Mouse (Mus musculus): Measurements from ENCODE around the gene Boll.
"Not testable (repeated sequence)": the region's sequence is repeated elsewhere in the genome, so short reads cannot be mapped to it uniquely, and the experiment has no call there.

Gene Boll

GRCm38 (mm10) chr1:55363044-55363565 is at the start of gene Boll:
Boll (minus strand) TSS chr1:55363469.
- peak; percentile 89 for DNase-seq (ENCODE audit: low read depth, low spot score)

- no peak for DNase-seq (ENCODE audit: low read depth, low spot score)
Observed at GRCm38 (mm10) chr1:55412569-55412968, 49.3 kb upstream of the Boll start.

- no peak for DNase-seq (ENCODE audit: low read depth, low spot score)
Observed at GRCm38 (mm10) chr1:55411079-55411478, 47.8 kb upstream of the Boll start.

GRCm38 (mm10) chr1:55410670-55411069 is 47.4 kb upstream of the Boll start:
- DNase-seq (ENCODE audit: low read depth, low spot score): peak; percentile 26

GRCm38 (mm10) chr1:55406531-55407375 is 43.5 kb upstream of the Boll start:
- DNase-seq (ENCODE audit: low read depth, low spot score): no peak

GRCm38 (mm10) chr1:55406023-55406413 is 42.7 kb upstream of the Boll start:
- no peak for DNase-seq (ENCODE audit: low read depth, low spot score)

GRCm38 (mm10) chr1:55405272-55406022 is 42.2 kb upstream of the Boll start, which contains the start of gene Plcl1:
Plcl1 (plus strand) TSS chr1:55405921.
- DNase-seq (ENCODE audit: low read depth, low spot score): peak; percentile 96

GRCm38 (mm10) chr1:55404439-55404838 is 41.2 kb upstream of the Boll start:
- DNase-seq (ENCODE audit: low read depth, low spot score): peak; percentile 77

- DNase-seq (ENCODE audit: low read depth, low spot score): no peak
Observed at GRCm38 (mm10) chr1:55399891-55400290, 36.6 kb upstream of the Boll start.

GRCm38 (mm10) chr1:55383114-55383773 is 20.0 kb upstream of the Boll start:
- DNase-seq (ENCODE audit: low read depth, low spot score): peak; percentile 72

- no peak for DNase-seq (ENCODE audit: low read depth, low spot score)
Observed at GRCm38 (mm10) chr1:55380527-55380926, 17.3 kb upstream of the Boll start.

GRCm38 (mm10) chr1:55372626-55373025 is 9.4 kb upstream of the Boll start:
- DNase-seq (ENCODE audit: low read depth, low spot score): peak; percentile 31

GRCm38 (mm10) chr1:55363586-55363985 is 317 bp upstream of the Boll start:
- peak; percentile 89 for DNase-seq (ENCODE audit: low read depth, low spot score)

- peak; percentile 8 for DNase-seq (ENCODE audit: low read depth, low spot score)
Observed at GRCm38 (mm10) chr1:55362634-55363033, 635 bp downstream of the Boll start.

- DNase-seq (ENCODE audit: low read depth, low spot score): not testable (repeated sequence)
Observed at GRCm38 (mm10) chr1:55351914-55352313, 11.4 kb downstream of the Boll start.

- not testable (repeated sequence) for DNase-seq (ENCODE audit: low read depth, low spot score)
Observed at GRCm38 (mm10) chr1:55325496-55325895, 37.8 kb downstream of the Boll start.

GRCm38 (mm10) chr1:55301077-55301476 is 62.2 kb downstream of the Boll start:
- no peak for DNase-seq (ENCODE audit: low read depth, low spot score)

- no peak for DNase-seq (ENCODE audit: low read depth, low spot score)
Observed at GRCm38 (mm10) chr1:55279081-55279480, 84.2 kb downstream of the Boll start.

- no peak for DNase-seq (ENCODE audit: low read depth, low spot score)
Observed at GRCm38 (mm10) chr1:55265447-55265846, 97.8 kb downstream of the Boll start.

GRCm38 (mm10) chr1:55264385-55264784 is 98.9 kb downstream of the Boll start:
- no peak for DNase-seq (ENCODE audit: low read depth, low spot score)

- DNase-seq (ENCODE audit: low read depth, low spot score): no peak
Observed at GRCm38 (mm10) chr1:55246374-55246773, 116.9 kb downstream of the Boll start.

- DNase-seq (ENCODE audit: low read depth, low spot score): peak; percentile 70
Observed at GRCm38 (mm10) chr1:55239237-55239636, 124.0 kb downstream of the Boll start.

Measured in CD4-positive helper T cell, adult 2 months (primary cell).